Mouse (Mus musculus) hindbrain, embryonic 10.5 days (tissue): ENCODE data around the gene Arhgap6. TPM values are rescaled to one million over a fixed set of nuclear protein-coding genes. Genes with fewer than 3 reads are reported as not detected.

Experiments used
- DNase-seq: peaks from one replicate; pipeline ENCODE4 v3.0.0-alpha.2; 2017; ENCODE audit warnings: low spot score
- H3K27ac ChIP-seq: fragments of 300-500 bp; sonication (generic); 2 replicates; pipeline ENCODE4 v1.5.1; 2016; ENCODE audit warnings: mild to moderate bottlenecking, moderate library complexity
- H3K27me3 ChIP-seq: fragments of 300-500 bp; sonication (generic); 2 replicates; pipeline ENCODE4 v1.6.1; 2016; ENCODE audit warnings: mild to moderate bottlenecking; ENCODE audit not compliant: poor library complexity, insufficient read depth, severe bottlenecking
- H3K36me3 ChIP-seq: fragments of 300-500 bp; sonication (generic); 2 replicates; pipeline ENCODE4 v1.6.1; 2016; ENCODE audit warnings: mild to moderate bottlenecking, moderate library complexity
- H3K4me1 ChIP-seq: fragments of 300-500 bp; sonication (generic); replicated peaks from 2 replicates; pipeline ENCODE4 v1.6.1; 2016; ENCODE audit warnings: mild to moderate bottlenecking
- H3K4me3 ChIP-seq: fragments of 300-500 bp; sonication (generic); 2 replicates; pipeline ENCODE4 v1.5.1; 2016; ENCODE audit warnings: mild to moderate bottlenecking, moderate library complexity
- H3K9me3 ChIP-seq: fragments of 300-500 bp; sonication (generic); 2 replicates; pipeline ENCODE4 v1.6.1; 2016; ENCODE audit warnings: mild to moderate bottlenecking, moderate library complexity
- WGBS: fragments of 180-500 bp; shearing (Covaris S2); methylation state at CpG from one replicate; pipeline ENCODE4 v1.1.7; 2016; 5-methylcytosine and 5-hydroxymethylcytosine counted together
- polyA plus RNA-seq: library from polyadenylated mRNA; unstranded; fragments of >200 nt; fragmentation: Nextera tagmentation; extraction: Ambion mirVana; gene quantifications from 2 replicates; pipeline ENCODE4 v1.2.1, GENCODE M21; 2016

Arhgap6 gene
- polyA plus RNA-seq, 1 experiment from 2014 or later = 0.72 TPM

DNA sequence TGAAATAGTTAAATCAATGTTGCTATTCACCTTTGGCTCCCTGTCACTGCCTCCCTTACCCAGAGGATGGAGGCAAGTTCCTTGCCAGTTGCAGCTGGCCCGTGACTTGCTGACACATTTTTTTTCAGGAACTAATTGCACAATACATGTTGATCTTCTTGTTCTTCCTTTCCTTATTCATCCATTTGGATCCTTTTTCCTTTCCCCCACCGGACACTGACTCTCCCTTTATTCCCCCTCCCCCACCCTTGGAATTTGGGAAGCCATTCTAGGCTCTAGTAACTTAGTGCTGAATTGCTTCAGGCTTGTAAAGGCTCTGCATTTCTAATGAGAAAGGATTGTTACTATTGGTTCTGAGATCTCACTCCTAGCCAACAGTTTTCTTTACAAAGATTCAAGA is 112.7 kb downstream of the Arhgap6 start:
- no peak for DNase-seq
- no peak overlapping the region for H3K27ac ChIP-seq
- H3K4me3 ChIP-seq = no peak overlapping the region
- no peaks in the 10 kb centered on the region for H3K9me3 ChIP-seq
- no peaks in the 10 kb centered on the region for H3K4me1 ChIP-seq
- H3K36me3 ChIP-seq = no peaks in the 10 kb centered on the region
- whole genome bisulfite sequencing = 44% methylated on average over 2 of the region's 2 CpGs
- peaks cover 49% of the 10 kb centered on the region for H3K27me3 ChIP-seq

DNA sequence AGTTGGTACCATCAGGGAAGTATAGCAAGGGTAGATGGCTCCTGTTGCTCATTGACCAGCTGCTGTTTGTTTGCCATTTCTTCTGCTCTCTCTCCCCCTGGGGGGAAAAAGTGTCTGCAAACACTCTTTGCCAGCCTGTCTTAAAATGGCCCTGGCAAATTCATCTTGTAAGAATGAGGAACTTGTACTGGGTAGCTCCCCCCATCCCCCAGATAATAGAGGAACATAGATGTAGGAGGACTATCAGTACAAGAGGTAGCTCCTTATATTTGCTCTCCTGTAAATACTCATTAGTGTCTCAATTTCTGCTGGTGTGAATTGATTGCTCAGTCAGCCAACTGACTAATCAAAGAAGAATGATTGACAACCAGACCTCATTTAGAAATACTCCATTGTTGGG is 118.6 kb downstream of the Arhgap6 start:
- H3K4me3 ChIP-seq = no peak overlapping the region
- H3K36me3 ChIP-seq = no peaks in the 10 kb centered on the region
- H3K27ac ChIP-seq = no peak overlapping the region
- H3K4me1 ChIP-seq = no peaks in the 10 kb centered on the region
- H3K9me3 ChIP-seq = no peaks in the 10 kb centered on the region
- no peak for DNase-seq
- peaks cover 21% of the 10 kb centered on the region for H3K27me3 ChIP-seq

GRCm38 (mm10) chrX:168920942-168921341 is 126.0 kb downstream of the Arhgap6 start:
- no peaks in the 10 kb centered on the region for H3K36me3 ChIP-seq
- no peaks in the 10 kb centered on the region for H3K4me1 ChIP-seq
- H3K27ac ChIP-seq = no peak overlapping the region
- no peaks in the 10 kb centered on the region for H3K9me3 ChIP-seq
- no peak for DNase-seq
- H3K27me3 ChIP-seq = peaks cover 25% of the 10 kb centered on the region
- no peak overlapping the region for H3K4me3 ChIP-seq
- 71% methylated on average over 2 of the region's 2 CpGs for WGBS

GRCm38 (mm10) chrX:168932420-168932819 is 137.5 kb downstream of the Arhgap6 start:
- H3K4me1 ChIP-seq = no peaks in the 10 kb centered on the region
- H3K27ac ChIP-seq = no peak overlapping the region
- no peak for DNase-seq
- H3K4me3 ChIP-seq = no peak overlapping the region
- H3K36me3 ChIP-seq = no peaks in the 10 kb centered on the region
- H3K9me3 ChIP-seq = no peaks in the 10 kb centered on the region
- 86% methylated on average over 1 of the region's 1 CpGs for WGBS
- peaks cover 18% of the 10 kb centered on the region for H3K27me3 ChIP-seq

- Histone ChIP-seq H3K9me3 (no peaks in the 10 kb centered on the region), H3K27me3 (peaks cover 28% of the 10 kb centered on the region), H3K36me3 (no peaks in the 10 kb centered on the region), H3K4me1 (no peaks in the 10 kb centered on the region), H3K4me3 (no peak overlapping the region), H3K27ac (no peak overlapping the region)
- DNase-seq = no peak
- WGBS = 8% methylated on average over 3 of the region's 3 CpGs
These were observed 140.5 kb downstream of the Arhgap6 start for GRCm38 (mm10) chrX:168935447-168935846.

DNA sequence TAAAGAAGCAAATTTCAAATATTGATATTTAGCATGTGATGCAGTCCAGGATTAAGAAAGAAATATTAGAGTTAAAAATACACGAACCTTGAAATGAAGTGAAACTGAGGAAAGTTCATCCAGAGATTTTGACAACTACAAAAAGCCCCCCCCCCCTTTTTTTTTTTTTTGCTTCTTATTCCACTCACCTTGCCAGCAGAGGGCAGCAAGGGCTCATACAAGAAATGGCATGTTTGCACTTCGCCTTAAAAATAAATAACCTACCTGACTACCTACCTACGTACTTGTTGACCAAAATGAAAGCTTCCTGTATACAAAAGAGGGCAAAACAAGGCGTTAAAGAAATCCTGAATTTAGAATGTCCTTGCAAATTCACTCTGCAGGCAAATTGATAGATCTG is 143.0 kb downstream of the Arhgap6 start:
- Histone ChIP-seq H3K4me3 (no peak overlapping the region), H3K27me3 (peaks cover 41% of the 10 kb centered on the region), H3K4me1 (no peaks in the 10 kb centered on the region), H3K9me3 (no peaks in the 10 kb centered on the region), H3K27ac (no peak overlapping the region), H3K36me3 (no peaks in the 10 kb centered on the region)
- 56% methylated on average over 4 of the region's 4 CpGs for WGBS
- no peak for DNase-seq

DNA sequence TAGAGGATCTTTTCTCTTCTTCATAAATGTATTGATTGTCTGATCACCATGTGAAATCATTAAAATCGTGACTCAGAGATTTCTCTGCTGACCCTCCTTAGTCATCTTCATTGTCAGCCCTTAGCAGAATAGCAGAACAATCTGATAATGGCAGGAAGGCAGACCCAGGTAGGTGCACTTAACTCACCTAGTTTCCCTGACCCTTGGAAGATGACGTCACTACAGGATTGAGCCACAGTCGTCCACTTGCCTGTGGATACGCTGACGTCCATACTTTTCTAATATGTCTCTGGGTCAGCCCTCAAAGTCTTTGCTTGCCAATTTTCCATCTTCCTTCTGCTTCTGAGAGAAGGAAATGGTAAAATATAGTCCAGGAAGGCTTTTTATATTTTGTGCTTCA is 146.8 kb downstream of the Arhgap6 start:
- Histone ChIP-seq H3K4me1 (no peaks in the 10 kb centered on the region), H3K9me3 (no peaks in the 10 kb centered on the region), H3K27me3 (peaks cover 39% of the 10 kb centered on the region), H3K36me3 (no peaks in the 10 kb centered on the region), H3K4me3 (no peak overlapping the region), H3K27ac (no peak overlapping the region)
- WGBS = 85% methylated on average over 5 of the region's 5 CpGs
- DNase-seq = no peak

DNA sequence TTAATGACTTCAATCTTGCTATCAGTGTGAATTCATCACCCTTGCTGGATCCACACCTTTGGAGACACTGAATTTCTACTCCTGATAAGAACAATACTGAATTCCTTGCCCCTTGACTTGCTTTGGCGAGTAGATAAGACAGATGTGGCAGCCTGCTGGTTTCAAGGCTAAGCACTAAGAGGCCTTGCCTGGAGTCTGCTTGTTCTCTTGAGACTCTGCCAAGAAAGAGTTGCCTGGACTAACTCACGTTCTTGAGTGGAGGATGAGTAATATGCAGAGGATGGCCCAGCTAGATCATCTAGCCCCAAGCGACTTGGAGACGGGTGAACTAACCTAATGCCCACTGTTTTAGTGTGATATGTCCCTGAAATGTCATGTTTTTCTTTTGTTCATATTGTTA is 148.3 kb downstream of the Arhgap6 start:
- WGBS = 85% methylated on average over 4 of the region's 4 CpGs
- no peaks in the 10 kb centered on the region for H3K36me3 ChIP-seq

GRCm38 (mm10) chrX:168975444-168975843 is 180.5 kb downstream of the Arhgap6 start:
- WGBS = 85% methylated on average over 1 of the region's 1 CpGs
- no peaks in the 10 kb centered on the region for H3K36me3 ChIP-seq
- H3K4me1 ChIP-seq = no peaks in the 10 kb centered on the region
- H3K27ac ChIP-seq = no peak overlapping the region
- no peak for DNase-seq
- no peak overlapping the region for H3K4me3 ChIP-seq
- no peaks in the 10 kb centered on the region for H3K9me3 ChIP-seq
- peaks cover 64% of the 10 kb centered on the region for H3K27me3 ChIP-seq

More for the DNA sequence above, 148.3 kb downstream of the Arhgap6 start:
- Histone ChIP-seq H3K4me1 (no peaks in the 10 kb centered on the region), H3K4me3 (no peak overlapping the region), H3K27ac (no peak overlapping the region), H3K27me3 (peaks cover 35% of the 10 kb centered on the region; the same call in 1 of the 2 replicates), H3K9me3 (no peaks in the 10 kb centered on the region)
- DNase-seq = no peak

DNA sequence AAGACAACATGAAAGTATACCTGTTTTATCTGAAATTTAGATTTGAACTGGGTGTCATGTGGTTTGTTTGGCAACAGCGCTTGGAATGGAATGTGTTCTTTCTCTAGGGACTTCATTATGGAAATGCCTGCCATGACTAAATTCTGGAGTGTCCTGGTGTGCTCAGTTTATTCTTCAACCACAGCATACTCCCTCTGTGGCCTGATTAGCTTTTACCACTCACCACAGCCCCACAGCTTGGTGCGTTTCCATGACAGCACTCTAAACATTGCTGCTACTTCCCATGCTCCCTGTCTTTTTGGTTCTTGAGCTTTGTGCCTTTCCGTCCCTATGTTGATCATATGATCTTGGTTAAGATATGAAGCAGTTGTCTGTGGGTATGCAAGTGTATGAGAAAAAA is 182.9 kb downstream of the Arhgap6 start:
- H3K4me1 ChIP-seq = no peaks in the 10 kb centered on the region
- no peak overlapping the region for H3K27ac ChIP-seq
- peak; percentile 2 for DNase-seq
- H3K4me3 ChIP-seq = no peak overlapping the region
- peaks cover 72% of the 10 kb centered on the region for H3K27me3 ChIP-seq
- WGBS = 56% methylated on average over 3 of the region's 3 CpGs
- H3K9me3 ChIP-seq = no peaks in the 10 kb centered on the region
- no peaks in the 10 kb centered on the region for H3K36me3 ChIP-seq

DNA sequence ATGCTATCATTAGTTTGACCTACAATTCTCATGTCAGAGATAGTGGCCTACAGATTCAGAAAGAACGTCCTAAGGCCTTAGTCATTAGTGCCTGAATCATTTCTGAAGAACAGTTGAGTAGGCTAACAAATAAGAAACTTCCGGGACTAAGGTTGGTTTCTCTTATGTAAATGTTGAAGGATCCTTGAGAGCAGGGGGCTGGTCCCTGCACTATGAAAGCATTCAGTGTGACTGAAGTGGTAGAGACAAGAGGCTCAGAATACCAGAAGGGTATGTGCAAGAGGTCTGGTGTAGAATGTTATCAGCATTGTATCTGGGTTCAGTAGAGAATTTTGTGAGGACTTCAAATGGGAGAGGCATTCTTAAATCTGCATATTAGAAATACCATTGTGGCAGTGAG is 185.5 kb downstream of the Arhgap6 start:
- H3K36me3 ChIP-seq = no peaks in the 10 kb centered on the region
- H3K4me1 ChIP-seq = no peaks in the 10 kb centered on the region
- H3K27me3 ChIP-seq = peaks cover 70% of the 10 kb centered on the region
- DNase-seq = no peak
- no peaks in the 10 kb centered on the region for H3K9me3 ChIP-seq
- WGBS = 78% methylated on average over 2 of the region's 2 CpGs
- H3K4me3 ChIP-seq = no peak overlapping the region
- H3K27ac ChIP-seq = no peak overlapping the region

GRCm38 (mm10) chrX:169007066-169007465 is 212.2 kb downstream of the Arhgap6 start:
- Histone ChIP-seq H3K4me1 (no peaks in the 10 kb centered on the region), H3K9me3 (no peaks in the 10 kb centered on the region), H3K27ac (no peak overlapping the region), H3K27me3 (peaks cover 45% of the 10 kb centered on the region), H3K36me3 (no peaks in the 10 kb centered on the region), H3K4me3 (no peak overlapping the region)
- WGBS = 80% methylated on average over 1 of the region's 1 CpGs
- DNase-seq = no peak

- no peak overlapping the region for H3K4me3 ChIP-seq
- H3K27me3 ChIP-seq = peaks cover 42% of the 10 kb centered on the region
These were observed 217.8 kb downstream of the Arhgap6 start for GRCm38 (mm10) chrX:169012701-169013100.

GRCm38 (mm10) chrX:169034390-169034789 is 239.5 kb downstream of the Arhgap6 start:
- no peaks in the 10 kb centered on the region for H3K36me3 ChIP-seq
- WGBS = 94% methylated on average over 1 of the region's 1 CpGs
- no peak for DNase-seq
- H3K9me3 ChIP-seq = no peaks in the 10 kb centered on the region
- H3K4me1 ChIP-seq = no peaks in the 10 kb centered on the region
- peaks cover 76% of the 10 kb centered on the region for H3K27me3 ChIP-seq
- H3K4me3 ChIP-seq = no peak overlapping the region
- no peak overlapping the region for H3K27ac ChIP-seq

More at GRCm38 (mm10) chrX:169012701-169013100, 217.8 kb downstream of the Arhgap6 start:
- no peaks in the 10 kb centered on the region for H3K36me3 ChIP-seq
- no peak for DNase-seq
- H3K4me1 ChIP-seq = no peaks in the 10 kb centered on the region
- H3K27ac ChIP-seq = no peak overlapping the region
- H3K9me3 ChIP-seq = no peaks in the 10 kb centered on the region
